Mouse (Mus musculus) left cerebral cortex, postnatal 10 days (tissue): ENCODE results near the gene Clip2. TPM values are rescaled to one million over a fixed set of nuclear protein-coding genes. Genes with fewer than 3 reads are reported as not detected.
A peak's percentile ranks its signal among the peaks of the same experiment; 100 is the strongest.
"Not testable (repeated sequence)": the region's sequence is repeated elsewhere in the genome, so short reads cannot be mapped to it uniquely, and the experiment has no call there.

ENCODE experiments used
- DNase-seq, 2 experiments: peaks; one replicate each; pipeline ENCODE4 v3.0.0; 2021 to 2022; ENCODE audit warnings: low spot score in 2 of 2, mixed read lengths in 1 of 2; ENCODE audit errors: extremely low spot score in 1 of 2
- intact Hi-C: fragments of 180-260 bp; cut with DNase I; formaldehyde crosslinking; loops from one replicate; pipeline ENCODE4 v1.15.1; 2025
- microRNA-seq: library from miRNA; unstranded; fragments of <30 nt; microRNA quantifications from one replicate; pipeline ENCODE4 v1.2.0, GENCODE M21; 2022
- total RNA-seq, 2 experiments: library from RNA; stranded (reverse); gene quantifications; 2 replicates each; pipeline ENCODE4 v1.2.3; 2021

Gene Clip2
- total RNA-seq, 2 experiments from 2014 or later, result 121 to 130 TPM

GRCm38 (mm10) chr5:134453577-134453976 lies 98.7 kb downstream of the Clip2 start:
- intact Hi-C loops, result no loop called here
- DNase-seq, result no peak

- DNase-seq, intact Hi-C loops: not testable (repeated sequence)
Observed at GRCm38 (mm10) chr5:134446755-134447154, 105.5 kb downstream of the Clip2 start.

DNA sequence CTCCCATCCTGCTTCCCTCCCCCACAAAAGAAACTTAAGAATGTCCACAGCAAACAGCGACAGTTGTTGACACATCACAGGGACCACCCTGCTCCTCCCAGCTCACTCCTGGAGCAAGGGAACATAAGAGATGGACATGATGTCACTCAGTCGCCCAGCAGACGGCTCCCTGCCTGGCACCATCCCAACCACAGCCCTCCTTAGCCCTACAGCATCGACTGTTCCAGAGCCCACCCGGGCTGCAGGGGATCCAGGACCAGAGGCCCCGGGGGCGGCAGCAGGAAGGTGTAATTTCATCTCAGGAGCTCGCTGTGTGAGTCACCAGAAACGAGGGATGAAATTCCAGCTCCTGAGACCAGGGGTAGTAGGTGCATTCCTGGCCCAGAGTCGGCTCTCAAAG lies 106.3 kb downstream of the Clip2 start:
- DNase-seq, result peak in 1 of 2 experiments; percentile 58
- intact Hi-C loops, result no loop called here

GRCm38 (mm10) chr5:134445208-134445831 lies 106.9 kb downstream of the Clip2 start:
- DNase-seq, result no peak
- intact Hi-C loops, result no loop called here

- intact Hi-C loops, result no loop called here
- DNase-seq, result peak in 1 of 2 experiments; percentile 32
Observed at GRCm38 (mm10) chr5:134444473-134444872, 107.8 kb downstream of the Clip2 start.

- no peak for DNase-seq
- intact Hi-C loops, result no loop called here
Observed at GRCm38 (mm10) chr5:134442066-134442465, 110.2 kb downstream of the Clip2 start.

DNA sequence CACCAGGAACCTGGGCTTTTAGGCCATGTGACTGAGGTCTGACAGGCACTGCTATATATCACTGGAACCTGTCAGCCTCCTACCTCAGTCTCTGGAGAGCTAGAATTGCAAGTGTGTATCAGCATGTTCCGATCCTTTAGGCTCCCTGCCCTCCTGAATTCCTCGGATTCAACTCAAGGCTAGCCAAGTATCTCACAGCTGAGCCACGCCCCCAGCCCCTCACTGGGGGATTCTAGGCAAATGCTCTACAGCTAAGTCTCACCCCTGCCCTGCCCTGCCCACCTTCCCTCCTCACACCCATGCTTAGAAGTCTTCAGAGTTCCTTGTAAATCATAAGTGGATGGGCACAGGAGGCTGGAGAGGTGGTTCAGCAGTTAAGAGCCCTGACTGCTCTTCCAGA lies 111.1 kb downstream of the Clip2 start:
- intact Hi-C loops, result no loop called here
- DNase-seq, result no peak

DNA sequence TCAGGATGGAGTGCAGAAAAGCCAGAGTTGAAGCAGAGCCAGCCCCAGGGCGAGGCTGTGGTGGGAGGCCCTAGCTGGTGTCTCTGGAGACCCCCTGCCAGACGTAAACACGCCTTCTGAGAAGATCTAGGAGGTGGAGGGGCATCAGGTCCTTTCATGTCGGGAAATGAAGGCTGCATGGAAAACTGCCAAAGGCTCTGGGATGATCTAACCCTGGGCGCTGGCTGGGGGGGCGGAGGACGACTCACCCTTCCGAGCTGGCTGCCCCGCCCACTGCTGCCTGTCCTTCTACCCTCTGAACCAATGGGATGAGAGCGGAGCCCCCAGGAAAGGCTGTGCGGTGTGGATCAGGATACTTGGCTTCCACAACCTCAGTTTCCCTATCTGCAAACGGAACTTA lies 112.1 kb downstream of the Clip2 start:
- peak in 1 of 2 experiments; percentile 81 for DNase-seq
- intact Hi-C loops, result no loop called here

GRCm38 (mm10) chr5:134439481-134439880 lies 112.8 kb downstream of the Clip2 start:
- no peak for DNase-seq
- intact Hi-C loops, result no loop called here

Small RNA genes lying within 50 kb of the gene (microRNA-seq; reads per million reads assigned to microRNA genes)
- gene Gm26340 (not detected), gene Mir7228 (not detected)

Other genes starting within 250 kb of the Clip2 start
- 100 to 1,000 TPM; 186 to 207 TPM for gene Gtf2i, start 237.7 kb downstream of the Clip2 start, total RNA-seq
- gene Gtf2ird1, start 95.7 kb downstream of the Clip2 start, total RNA-seq, result 10 to 100 TPM; 39.9 to 44.9 TPM
- gene Syna, start 7.7 kb upstream of the Clip2 start, total RNA-seq, result under 1 TPM in 1 of 2 experiments, not detected in 1; 0.17 TPM
- 10 to 100 TPM; 78.3 to 80.8 TPM for gene Rfc2, start 28.9 kb upstream of the Clip2 start, total RNA-seq
- gene Lat2, start 62.6 kb upstream of the Clip2 start, total RNA-seq, result 1 to 10 TPM; 1.2 to 2.1 TPM
- gene Eif4h, start 87.1 kb upstream of the Clip2 start, total RNA-seq, result 100 to 1,000 TPM; 298 to 310 TPM
- gene Limk1, start 136.2 kb upstream of the Clip2 start, total RNA-seq, result 10 to 100 TPM; 60.8 to 62.0 TPM
- 10 to 100 TPM; 59.4 to 77.7 TPM for gene Eln, start 194.9 kb upstream of the Clip2 start, total RNA-seq